Mouse (Mus musculus): ENCODE data around the gene Slc26a8. TPM values are rescaled to one million over a fixed set of nuclear protein-coding genes. Genes with fewer than 3 reads are reported as not detected.
A peak's percentile ranks its signal among the peaks of the same experiment; 100 is the strongest.

The Slc26a8 gene
- polyA plus RNA-seq, 1 experiment from 2014 or later, result 0.75 TPM

- Histone ChIP-seq H3K4me3 (replicated peaks) (no peak overlapping the region), H3K9me3 (replicated peaks) (no peaks in the 10 kb centered on the region), H3K27me3 (0 out of 2 replicates have a peak, but pooled peaks cover 3% of the 10 kb centered on the region), H3K36me3 (no peaks in the 10 kb centered on the region), H3K27ac (peak overlapping the region; percentile 7; the same call in 1 of the 2 replicates), H3K4me2 (no peak overlapping the region), H3K9ac (no peak overlapping the region), H3K4me1 (peaks cover 10% of the 10 kb centered on the region; the same call in 1 of the 2 replicates)
- no peak; the same call in 1 of the 2 replicates for ATAC-seq (replicated peaks; ENCODE audit: low FRiP score)
- WGBS, result 37% methylated on average over 1 of the region's 1 CpGs
Measured at GRCm38 (mm10) chr17:28683601-28684000, 6.4 kb downstream of the Slc26a8 start.

GRCm38 (mm10) chr17:28682311-28683084 is 7.5 kb downstream of the Slc26a8 start:
- 0 out of 2 replicates have a peak, but pooled peaks have one; percentile 43 for ATAC-seq (replicated peaks; ENCODE audit: low FRiP score)
- Histone ChIP-seq H3K4me3 (replicated peaks) (no peak overlapping the region), H3K27me3 (no peaks in the 10 kb centered on the region), H3K9me3 (replicated peaks) (no peaks in the 10 kb centered on the region), H3K4me1 (peaks cover 10% of the 10 kb centered on the region; the same call in 1 of the 2 replicates), H3K36me3 (no peaks in the 10 kb centered on the region), H3K4me2 (no peak overlapping the region), H3K9ac (no peak overlapping the region), H3K27ac (peak overlapping the region; percentile 7; the same call in 1 of the 2 replicates)
- 59% methylated on average over 13 of the region's 13 CpGs for WGBS

DNA sequence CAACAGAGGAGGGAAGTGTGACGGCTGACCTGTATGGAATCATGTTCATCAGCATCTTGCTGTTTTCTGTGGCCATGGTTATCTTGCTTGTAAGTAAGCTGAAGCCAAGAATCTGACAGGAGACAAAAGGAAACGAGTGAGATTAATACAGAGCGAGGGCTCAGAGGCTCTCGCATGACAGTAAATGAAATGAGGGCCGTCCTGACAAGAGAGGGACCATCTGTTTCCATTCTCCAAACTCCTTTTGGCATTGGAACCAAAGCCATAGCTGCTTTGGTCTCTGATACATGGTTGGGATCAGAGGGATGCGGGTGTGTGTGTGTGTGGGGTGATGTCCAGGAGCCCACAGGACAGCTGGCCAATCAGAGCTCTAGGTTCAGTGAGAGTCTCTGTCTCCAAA is 30.5 kb downstream of the Slc26a8 start:
- H3K27me3 ChIP-seq, result no peaks in the 10 kb centered on the region
- peaks cover 10% of the 10 kb centered on the region; the same call in 1 of the 2 replicates for H3K4me1 ChIP-seq
- ATAC-seq (replicated peaks; ENCODE audit: low FRiP score), result no peak
- WGBS, result 43% methylated on average over 6 of the region's 6 CpGs
- no peak overlapping the region for H3K27ac ChIP-seq
- no peak overlapping the region for H3K9ac ChIP-seq
- H3K9me3 ChIP-seq (replicated peaks), result no peaks in the 10 kb centered on the region
- no peak overlapping the region for H3K4me2 ChIP-seq
- H3K4me3 ChIP-seq (replicated peaks), result no peak overlapping the region
- no peaks in the 10 kb centered on the region for H3K36me3 ChIP-seq

DNA sequence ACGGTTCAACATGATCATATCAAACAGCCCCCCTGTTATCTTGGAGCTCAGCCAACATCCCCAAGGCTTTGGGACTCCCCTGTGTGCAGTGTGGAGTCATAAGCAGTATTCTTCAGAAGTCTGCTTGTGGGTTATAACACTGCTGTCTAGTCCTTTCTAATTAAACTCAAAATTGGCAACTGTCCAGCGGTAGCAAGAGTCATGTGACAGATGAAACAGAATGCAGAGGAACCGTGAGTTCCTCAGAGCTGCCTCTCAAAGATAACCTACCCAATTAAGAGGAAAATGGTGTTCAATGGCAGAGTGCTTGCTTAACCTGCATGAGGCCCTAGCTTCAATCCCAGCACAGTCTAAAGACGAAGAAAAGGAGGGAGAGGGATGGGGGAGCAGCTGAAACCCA is 32.1 kb downstream of the Slc26a8 start:
- no peak for ATAC-seq (replicated peaks; ENCODE audit: low FRiP score)
- H3K4me2 ChIP-seq, result no peak overlapping the region
- peaks cover 10% of the 10 kb centered on the region; the same call in 1 of the 2 replicates for H3K4me1 ChIP-seq
- H3K27me3 ChIP-seq, result no peaks in the 10 kb centered on the region
- no peaks in the 10 kb centered on the region for H3K9me3 ChIP-seq (replicated peaks)
- WGBS, result 45% methylated on average over 4 of the region's 4 CpGs
- H3K4me3 ChIP-seq (replicated peaks), result no peak overlapping the region
- no peaks in the 10 kb centered on the region for H3K36me3 ChIP-seq
- no peak overlapping the region for H3K9ac ChIP-seq
- no peak overlapping the region for H3K27ac ChIP-seq

DNA sequence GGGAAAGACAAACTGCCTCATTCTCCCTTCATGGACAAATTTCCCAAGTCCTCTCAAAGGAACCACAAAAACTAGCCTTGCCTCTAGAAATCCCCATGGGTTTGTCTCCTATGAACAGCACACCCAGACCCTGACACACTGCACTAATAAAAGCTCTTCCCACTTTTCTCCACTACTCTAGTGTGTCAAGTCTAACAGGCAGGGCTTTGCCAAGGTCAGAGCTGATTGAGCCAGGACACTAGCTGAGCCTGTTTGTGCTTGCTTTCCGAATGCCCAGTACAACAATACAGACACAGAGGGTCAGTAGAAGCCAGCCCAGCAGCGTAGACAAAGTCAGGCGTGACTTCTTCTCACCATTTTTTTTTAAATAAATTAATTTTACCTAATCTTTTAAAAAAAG is 39.8 kb downstream of the Slc26a8 start:
- no peak overlapping the region for H3K4me3 ChIP-seq (replicated peaks)
- H3K9ac ChIP-seq, result no peak overlapping the region
- H3K9me3 ChIP-seq (replicated peaks), result no peaks in the 10 kb centered on the region
- ATAC-seq (replicated peaks; ENCODE audit: low FRiP score), result no peak
- WGBS, result 85% methylated on average over 3 of the region's 3 CpGs
- H3K27me3 ChIP-seq, result no peaks in the 10 kb centered on the region
- H3K27ac ChIP-seq, result no peak overlapping the region
- H3K4me1 ChIP-seq, result no peaks in the 10 kb centered on the region
- no peaks in the 10 kb centered on the region for H3K36me3 ChIP-seq
- no peak overlapping the region for H3K4me2 ChIP-seq

DNA sequence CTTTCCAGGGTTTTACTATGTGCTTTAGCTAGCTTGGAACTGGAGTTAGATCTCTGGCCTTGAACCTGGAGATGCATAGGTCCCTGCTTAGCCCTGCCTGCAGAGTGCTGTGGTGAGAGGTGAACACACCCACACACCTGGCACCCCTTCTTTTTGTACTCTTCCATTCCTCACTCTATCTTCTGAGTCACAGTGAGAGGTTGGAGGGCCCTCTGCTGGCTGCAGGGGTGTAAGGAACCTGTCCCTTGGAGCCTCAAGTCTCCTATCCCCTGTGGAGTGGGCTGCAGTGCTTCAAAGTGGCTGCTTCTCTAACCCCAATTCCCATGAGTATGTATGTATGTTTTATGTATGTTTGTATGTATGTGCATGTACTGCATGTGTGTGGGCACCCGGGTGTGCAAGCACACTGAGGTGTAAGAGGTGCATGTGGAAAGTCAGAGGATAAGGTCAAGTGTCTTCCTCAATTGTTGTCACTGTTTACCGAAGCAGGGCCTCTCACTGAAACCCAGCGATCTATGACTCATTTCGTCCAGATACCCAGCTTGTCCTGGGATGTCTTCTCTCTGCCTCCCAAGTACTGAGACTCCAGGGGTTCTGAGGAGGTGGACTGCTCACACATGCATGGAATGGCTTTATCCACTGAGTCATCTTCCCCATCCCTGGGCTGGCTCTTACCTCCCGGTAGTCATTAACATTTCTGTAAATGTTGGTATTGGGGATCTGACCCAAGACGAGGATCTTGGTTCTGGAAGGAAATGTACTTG is 41.2 kb downstream of the Slc26a8 start:
- Histone ChIP-seq H3K4me1 (no peaks in the 10 kb centered on the region), H3K27me3 (no peaks in the 10 kb centered on the region), H3K36me3 (no peaks in the 10 kb centered on the region), H3K4me3 (replicated peaks) (no peak overlapping the region), H3K27ac (no peak overlapping the region), H3K9ac (no peak overlapping the region), H3K9me3 (replicated peaks) (no peaks in the 10 kb centered on the region), H3K4me2 (no peak overlapping the region)
- 45% methylated on average over 6 of the region's 6 CpGs for WGBS
- no peak for ATAC-seq (replicated peaks; ENCODE audit: low FRiP score)

- Histone ChIP-seq H3K9ac (no peak overlapping the region), H3K4me2 (no peak overlapping the region), H3K4me1 (no peaks in the 10 kb centered on the region), H3K9me3 (replicated peaks) (no peaks in the 10 kb centered on the region), H3K27ac (no peak overlapping the region), H3K36me3 (no peaks in the 10 kb centered on the region), H3K27me3 (no peaks in the 10 kb centered on the region), H3K4me3 (replicated peaks) (no peak overlapping the region)
- WGBS, result 65% methylated on average over 3 of the region's 3 CpGs
- ATAC-seq (replicated peaks; ENCODE audit: low FRiP score), result no peak
Measured at GRCm38 (mm10) chr17:28646221-28646620, 43.8 kb downstream of the Slc26a8 start.

GRCm38 (mm10) chr17:28644112-28644511 is 45.9 kb downstream of the Slc26a8 start:
- 47% methylated on average over 4 of the region's 4 CpGs for WGBS
- Histone ChIP-seq H3K4me2 (no peak overlapping the region), H3K9me3 (replicated peaks) (no peaks in the 10 kb centered on the region), H3K4me3 (replicated peaks) (no peak overlapping the region), H3K27ac (no peak overlapping the region), H3K27me3 (no peaks in the 10 kb centered on the region), H3K36me3 (no peaks in the 10 kb centered on the region), H3K9ac (no peak overlapping the region), H3K4me1 (no peaks in the 10 kb centered on the region)
- ATAC-seq (replicated peaks; ENCODE audit: low FRiP score), result no peak

GRCm38 (mm10) chr17:28643697-28644096 is 46.3 kb downstream of the Slc26a8 start:
- 32% methylated on average over 3 of the region's 3 CpGs for WGBS
- no peak for ATAC-seq (replicated peaks; ENCODE audit: low FRiP score)
- no peaks in the 10 kb centered on the region for H3K9me3 ChIP-seq (replicated peaks)
- H3K36me3 ChIP-seq, result no peaks in the 10 kb centered on the region
- no peaks in the 10 kb centered on the region for H3K27me3 ChIP-seq
- no peak overlapping the region for H3K4me2 ChIP-seq
- no peaks in the 10 kb centered on the region for H3K4me1 ChIP-seq
- H3K9ac ChIP-seq, result no peak overlapping the region
- no peak overlapping the region for H3K4me3 ChIP-seq (replicated peaks)
- no peak overlapping the region for H3K27ac ChIP-seq

- H3K9me3 ChIP-seq (replicated peaks), result no peaks in the 10 kb centered on the region
- WGBS, result 77% methylated on average over 3 of the region's 3 CpGs
- no peaks in the 10 kb centered on the region for H3K27me3 ChIP-seq
- H3K4me2 ChIP-seq, result no peak overlapping the region
- H3K9ac ChIP-seq, result no peak overlapping the region
- ATAC-seq (replicated peaks; ENCODE audit: low FRiP score), result no peak
- no peak overlapping the region for H3K27ac ChIP-seq
- no peaks in the 10 kb centered on the region for H3K4me1 ChIP-seq
- no peaks in the 10 kb centered on the region for H3K36me3 ChIP-seq
- no peak overlapping the region for H3K4me3 ChIP-seq (replicated peaks)
Measured at GRCm38 (mm10) chr17:28640113-28640512, 49.9 kb downstream of the Slc26a8 start.

DNA sequence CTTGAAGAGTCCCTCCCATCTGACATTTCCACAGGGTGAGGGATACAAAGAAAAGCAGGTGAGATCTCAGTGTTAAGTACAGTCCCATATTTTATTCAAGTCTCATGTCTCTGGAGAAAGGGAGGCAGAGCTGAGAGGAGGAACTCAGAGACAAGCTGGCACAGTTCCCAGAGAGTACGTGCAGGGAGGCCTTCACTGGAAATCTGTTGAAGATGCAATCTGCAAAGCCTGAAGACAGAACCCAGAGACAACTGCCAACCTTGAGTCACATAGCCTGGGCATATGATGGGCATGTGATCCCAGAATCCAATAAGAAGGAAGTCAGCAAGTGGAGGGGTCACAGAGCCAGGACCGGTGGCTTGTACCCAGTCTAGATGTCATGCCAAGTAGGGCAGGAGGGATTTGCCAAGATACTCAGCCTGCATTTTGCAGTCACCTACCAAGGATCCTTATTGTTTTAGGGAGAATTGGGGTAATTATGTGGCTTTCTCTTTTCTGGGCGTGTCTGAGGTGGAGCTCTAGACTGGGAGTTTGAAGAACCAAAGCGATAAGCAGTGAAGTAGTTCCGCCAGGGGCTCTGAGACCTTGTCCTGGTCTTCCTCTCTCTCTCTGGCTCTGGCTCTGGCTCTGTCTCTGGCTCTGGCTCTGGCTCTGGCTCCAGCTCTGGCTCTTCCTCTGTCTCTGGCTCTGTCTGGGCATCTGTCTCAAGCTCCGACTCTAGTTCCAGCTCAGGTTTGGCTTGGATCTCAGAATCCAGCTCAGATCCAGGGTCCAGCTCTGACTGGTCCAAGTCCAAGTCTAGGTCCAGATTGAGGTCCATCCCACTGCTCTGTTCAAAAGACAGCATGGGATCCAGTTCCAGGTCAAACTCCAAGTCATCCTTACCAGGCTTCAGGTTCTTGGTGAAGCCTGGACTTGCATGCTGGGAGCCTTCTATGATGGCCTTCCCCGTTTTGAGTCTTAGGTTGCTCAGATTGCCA is 52.0 kb downstream of the Slc26a8 start:
- no peak overlapping the region for H3K4me2 ChIP-seq
- H3K36me3 ChIP-seq, result no peaks in the 10 kb centered on the region
- no peak overlapping the region for H3K27ac ChIP-seq
- H3K4me3 ChIP-seq (replicated peaks), result no peak overlapping the region
- no peaks in the 10 kb centered on the region for H3K27me3 ChIP-seq
- no peak overlapping the region for H3K9ac ChIP-seq
- no peaks in the 10 kb centered on the region for H3K4me1 ChIP-seq
- ATAC-seq (replicated peaks; ENCODE audit: low FRiP score), result no peak
- H3K9me3 ChIP-seq (replicated peaks), result no peaks in the 10 kb centered on the region
- 79% methylated on average over 7 of the region's 7 CpGs for WGBS

Measured in kidney, embryonic 15.5 days (tissue).